Mouse (Mus musculus): Measurements from ENCODE around the gene Lcorl. TPM values are rescaled to one million over a fixed set of nuclear protein-coding genes. Genes with fewer than 3 reads are reported as not detected.

Gene Lcorl
- total and polyA plus RNA-seq, 3 experiments = 4.2 to 5.8 (median 5.6) TPM

DNA sequence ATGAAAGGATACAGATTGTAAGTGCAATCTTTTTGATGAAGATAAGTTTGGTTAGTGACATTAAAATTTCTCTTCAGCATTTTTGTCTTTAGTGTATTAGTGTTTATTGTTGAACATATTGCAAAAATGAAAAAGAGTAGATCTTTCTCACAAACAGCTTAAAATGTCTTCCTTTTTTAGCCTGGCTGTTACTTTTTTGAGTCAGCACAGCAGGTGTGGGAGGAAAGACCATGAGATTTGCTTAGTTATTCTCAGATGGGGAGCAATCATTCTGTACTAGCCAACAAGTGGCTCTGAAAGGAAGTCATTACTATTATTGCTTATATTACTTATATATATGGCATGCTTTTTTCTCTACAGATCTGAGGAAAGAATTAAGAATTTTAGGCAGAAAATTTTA, 177.5 kb downstream of the Lcorl start (continued):
- no peak for TF ChIP-seq ZKSCAN1 (IDR thresholded peaks at IDR 0.05; ENCODE audit: borderline replicate concordance, low read depth, low read length)
- no peak for TF ChIP-seq SMC3 (IDR thresholded peaks at IDR 0.05; ENCODE audit: low read depth, low read length)
- no peak for TF ChIP-seq POLR2A (IDR thresholded peaks at IDR 0.05; ENCODE audit: low read depth, low read length)

DNA sequence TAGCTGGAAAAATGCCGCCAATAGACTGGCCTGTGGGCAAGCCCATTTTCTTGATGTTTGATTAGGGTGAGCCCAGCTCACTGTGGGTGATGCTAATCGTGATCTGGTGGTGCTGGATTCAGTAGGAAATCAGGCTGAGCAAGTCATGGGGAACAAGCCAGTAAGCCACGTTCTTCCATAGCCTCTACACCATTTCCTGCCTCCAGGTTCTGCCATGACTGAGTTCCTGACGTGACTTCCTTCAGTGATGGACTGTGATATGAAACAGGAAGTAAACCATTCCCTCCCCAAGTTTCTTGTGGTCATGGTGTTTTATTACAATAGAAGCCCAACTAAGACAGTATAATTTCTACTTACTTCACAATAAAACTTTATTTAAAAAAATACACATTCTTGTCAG, 179.8 kb downstream of the Lcorl start:
- peaks cover 16% of the 10 kb centered on the region for H3K79me2 ChIP-seq (replicated peaks; ENCODE audit: control insufficient read depth, extremely low read depth, insufficient read depth, poor library complexity, severe bottlenecking)
- no peak overlapping the region for H3K4me2 ChIP-seq (ENCODE audit: insufficient read depth, low read depth, poor library complexity, severe bottlenecking)
- peaks cover 11 to 65% of the 10 kb centered on the region in 2 experiments for H3K4me1 ChIP-seq (ENCODE audit: control insufficient read depth in 1 of 2, insufficient read depth in 2 of 2)
- no peaks in the 10 kb centered on the region for H3K27me3 ChIP-seq (replicated peaks)
- no peaks in the 10 kb centered on the region for H3K9me3 ChIP-seq (replicated peaks; ENCODE audit: low read length)
- in situ Hi-C loops (cut with MboI; ENCODE audit: low pct_ligation_motif_present, low pct_unique_long_range_greater_than_20kb, low sequenced_read_pairs) = no loop called here
- peaks cover 18 to 47% of the 10 kb centered on the region in 2 experiments for H3K36me3 ChIP-seq (replicated peaks in 1 of 2; ENCODE audit: control insufficient read depth in 1 of 2, insufficient read depth in 1 of 2, low read length in 1 of 2)
- no peak overlapping the region for H3K9ac ChIP-seq (ENCODE audit: insufficient read depth, low read depth)
- H3K27ac ChIP-seq (ENCODE audit: insufficient read depth, low read depth) = peak overlapping the region; percentile 49
- dilution Hi-C loops (cut with MboI; ENCODE audit: extremely low pct_ligation_motif_present, extremely low pct_unique_long_range_greater_than_20kb, low sequenced_read_pairs) = no loop called here
- TF ChIP-seq ELF1 (IDR thresholded peaks at IDR 0.05; ENCODE audit: low read depth, low read length) = peak; percentile 18; the same call in 1 of the 2 replicates
- no peak for TF ChIP-seq GABPA (IDR thresholded peaks at IDR 0.05; ENCODE audit: insufficient replicate concordance, low read depth, low read length)
- TF ChIP-seq RAD21 (IDR thresholded peaks at IDR 0.05; ENCODE audit: low read depth, low read length) = no peak
- no peak for TF ChIP-seq ZMIZ1 (IDR thresholded peaks at IDR 0.05; ENCODE audit: low read depth, low read length)
- H3K4me3 ChIP-seq (replicated peaks in 1 of 3; ENCODE audit: low read depth in 2 of 3, low read length in 2 of 3, poor library complexity in 1 of 3) = no peak overlapping the region
- DNase-seq (ENCODE audit: extremely low read depth) = no peak

- peaks cover 9 to 37% of the 10 kb centered on the region in 2 experiments for H3K36me3 ChIP-seq (replicated peaks in 1 of 2; ENCODE audit: control insufficient read depth in 1 of 2, insufficient read depth in 1 of 2, low read length in 1 of 2)
- H3K27ac ChIP-seq (ENCODE audit: insufficient read depth, low read depth) = peak overlapping the region; percentile 14; the same call in 1 of the 2 replicates
- H3K4me1 ChIP-seq (ENCODE audit: control insufficient read depth in 1 of 2, insufficient read depth in 2 of 2) = peaks cover 5 to 55% of the 10 kb centered on the region in 2 experiments
- peak overlapping the region in 1 of 3 experiments; percentile 10 for H3K4me3 ChIP-seq (replicated peaks in 1 of 3; ENCODE audit: low read depth in 2 of 3, low read length in 2 of 3, poor library complexity in 1 of 3)
- peaks cover 28% of the 10 kb centered on the region for H3K79me2 ChIP-seq (replicated peaks; ENCODE audit: control insufficient read depth, extremely low read depth, insufficient read depth, poor library complexity, severe bottlenecking)
- H3K27me3 ChIP-seq (replicated peaks) = no peaks in the 10 kb centered on the region
- no peak for DNase-seq (ENCODE audit: extremely low read depth)
- 0 out of 2 replicates have a peak overlapping the region, but pooled peaks have one; percentile 26 for H3K9ac ChIP-seq (ENCODE audit: insufficient read depth, low read depth)
- in situ Hi-C loops (cut with MboI; ENCODE audit: low pct_ligation_motif_present, low pct_unique_long_range_greater_than_20kb, low sequenced_read_pairs) (no loop called here), dilution Hi-C loops (cut with MboI; ENCODE audit: extremely low pct_ligation_motif_present, extremely low pct_unique_long_range_greater_than_20kb, low sequenced_read_pairs) (no loop called here)
- H3K4me2 ChIP-seq (ENCODE audit: insufficient read depth, low read depth, poor library complexity, severe bottlenecking) = peak overlapping the region; percentile 61; the same call in 1 of the 2 replicates
- H3K9me3 ChIP-seq (replicated peaks; ENCODE audit: low read length) = no peaks in the 10 kb centered on the region
- TF ChIP-seq MYC (IDR thresholded peaks at IDR 0.05; ENCODE audit: low read depth, low read length) (no peak), IRF4 (IDR thresholded peaks at IDR 0.05; ENCODE audit: low read depth, low read length) (peak; percentile 58)
Measured at GRCm38 (mm10) chr5:45675032-45675431, 182.4 kb downstream of the Lcorl start.

GRCm38 (mm10) chr5:45670894-45671494, 186.4 kb downstream of the Lcorl start:
- Histone ChIP-seq H3K36me3 (replicated peaks in 1 of 2; ENCODE audit: control insufficient read depth in 1 of 2, insufficient read depth in 1 of 2, low read length in 1 of 2) (peaks cover 3 to 17% of the 10 kb centered on the region in 2 experiments), H3K27ac (ENCODE audit: insufficient read depth, low read depth) (no peak overlapping the region), H3K9ac (ENCODE audit: insufficient read depth, low read depth) (peak overlapping the region; percentile 85), H3K79me2 (replicated peaks; ENCODE audit: control insufficient read depth, extremely low read depth, insufficient read depth, poor library complexity, severe bottlenecking) (peaks cover 24% of the 10 kb centered on the region), H3K4me1 (ENCODE audit: control insufficient read depth in 1 of 2, insufficient read depth in 2 of 2) (peaks cover 0 to 29% of the 10 kb centered on the region in 2 experiments; a peak in 2 of 4 replicates), H3K9me3 (replicated peaks; ENCODE audit: low read length) (no peaks in the 10 kb centered on the region), H3K4me2 (ENCODE audit: insufficient read depth, low read depth, poor library complexity, severe bottlenecking) (peak overlapping the region; percentile 87), H3K27me3 (replicated peaks) (no peaks in the 10 kb centered on the region), H3K4me3 (replicated peaks in 1 of 3; ENCODE audit: low read depth in 2 of 3, low read length in 2 of 3, poor library complexity in 1 of 3) (peak overlapping the region; percentile 64 to 94 (median 90))
- dilution Hi-C loops (cut with MboI; ENCODE audit: extremely low pct_ligation_motif_present, extremely low pct_unique_long_range_greater_than_20kb, low sequenced_read_pairs) = no loop called here
- TF ChIP-seq UBTF (IDR thresholded peaks at IDR 0.05; ENCODE audit: low read depth, low read length) (no peak), RCOR1 (conservative IDR thresholded peaks at IDR 0.05; ENCODE audit: low read depth, low read length) (no peak), USF1 (IDR thresholded peaks at IDR 0.05; ENCODE audit: low read depth, low read length) (no peak), MYC (IDR thresholded peaks at IDR 0.05; ENCODE audit: low read depth, low read length) (no peak), RAD21 (IDR thresholded peaks at IDR 0.05; ENCODE audit: low read depth, low read length) (no peak), EP300 (IDR thresholded peaks at IDR 0.05; ENCODE audit: low read length) (no peak), ZNF384 (IDR thresholded peaks at IDR 0.05; ENCODE audit: low read depth, low read length) (no peak), JUND (conservative IDR thresholded peaks at IDR 0.05; ENCODE audit: low read depth, low read length) (no peak), MAZ (IDR thresholded peaks at IDR 0.05; ENCODE audit: low read depth, low read length) (no peak), ZKSCAN1 (IDR thresholded peaks at IDR 0.05; ENCODE audit: borderline replicate concordance, low read depth, low read length) (no peak), POLR2AphosphoS2 (IDR thresholded peaks at IDR 0.05; ENCODE audit: low read depth, low read length) (no peak), CHD1 (IDR thresholded peaks at IDR 0.05; ENCODE audit: low read depth, low read length) (no peak), KAT2A (IDR thresholded peaks at IDR 0.05; ENCODE audit: insufficient replicate concordance, low read length) (no peak), PAX5 (IDR thresholded peaks at IDR 0.05; ENCODE audit: low read length) (no peak), MAFK (IDR thresholded peaks at IDR 0.05; ENCODE audit: insufficient replicate concordance, low read length) (no peak), TBP (conservative IDR thresholded peaks at IDR 0.05; ENCODE audit: low read depth, low read length) (no peak), CHD2 (IDR thresholded peaks at IDR 0.05; ENCODE audit: low read length) (no peak; the same call in 1 of the 2 replicates)
- DNase-seq (ENCODE audit: extremely low read depth) = no peak
- in situ Hi-C loops (cut with MboI; ENCODE audit: low pct_ligation_motif_present, low pct_unique_long_range_greater_than_20kb, low sequenced_read_pairs) = no loop called here
